Mouse (Mus musculus) urinary bladder, postnatal 36 days (tissue): ENCODE measurements at regions not wholly inside any gene's neighbourhood (a gene's known extent, or its start where the extent isn't known, plus 50 kb on each side); places are given as distances from the start of the nearest gene placed in this dataset.
A peak's percentile ranks its signal among the peaks of the same experiment; 100 is the strongest.
"Not testable (repeated sequence)": the region's sequence is repeated elsewhere in the genome, so short reads cannot be mapped to it uniquely, and the experiment has no call there.

Experiments
- DNase-seq, 2 experiments: peaks; one replicate each; pipeline ENCODE4 v3.0.0; 2022; ENCODE audit warnings: low spot score in 2 of 2, mixed read lengths in 1 of 2

DNA sequence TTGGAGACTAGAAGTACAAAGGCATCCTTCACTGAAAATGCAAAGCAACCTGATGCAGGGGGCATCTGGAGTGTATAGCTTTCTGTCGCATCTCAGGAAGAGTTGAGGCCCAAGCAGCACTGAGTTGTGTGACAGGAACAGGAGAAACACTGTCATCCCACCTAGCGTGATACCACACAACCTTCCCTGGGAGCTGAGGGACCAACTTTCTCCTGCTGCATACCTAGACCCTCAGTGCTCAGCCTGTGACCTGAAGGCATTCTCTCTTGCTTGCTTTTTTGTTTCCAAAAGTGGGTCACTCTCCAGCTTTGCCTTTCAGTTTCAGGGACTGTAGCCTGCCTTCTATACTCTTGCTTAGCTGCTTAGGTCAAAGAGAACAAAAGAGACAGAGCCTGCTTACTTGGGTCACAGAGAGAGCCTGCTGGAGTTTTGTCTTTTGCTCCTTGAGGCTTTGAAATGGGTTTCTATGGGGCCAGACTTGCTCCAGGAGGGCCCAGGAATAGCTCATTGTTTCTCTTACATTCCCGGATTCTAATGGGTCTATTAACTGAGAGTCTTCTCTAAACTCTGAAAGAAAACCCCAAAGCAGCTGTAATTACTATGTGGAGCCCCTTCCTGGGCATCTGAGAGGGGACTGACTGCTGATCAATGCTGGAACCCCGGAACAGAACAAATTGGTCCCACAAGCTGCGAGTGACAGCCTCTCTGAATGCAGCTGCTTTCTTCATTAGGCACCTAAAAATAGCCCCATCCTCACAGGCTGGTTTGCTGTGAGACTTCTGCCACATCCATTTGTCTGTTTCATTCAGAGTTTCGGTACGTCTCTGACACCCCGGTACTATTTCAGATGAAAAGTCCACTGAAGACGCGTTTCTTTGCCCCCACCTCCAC, 73.9 kb upstream of the Atxn1 start:
- DNase-seq = no peak

DNA sequence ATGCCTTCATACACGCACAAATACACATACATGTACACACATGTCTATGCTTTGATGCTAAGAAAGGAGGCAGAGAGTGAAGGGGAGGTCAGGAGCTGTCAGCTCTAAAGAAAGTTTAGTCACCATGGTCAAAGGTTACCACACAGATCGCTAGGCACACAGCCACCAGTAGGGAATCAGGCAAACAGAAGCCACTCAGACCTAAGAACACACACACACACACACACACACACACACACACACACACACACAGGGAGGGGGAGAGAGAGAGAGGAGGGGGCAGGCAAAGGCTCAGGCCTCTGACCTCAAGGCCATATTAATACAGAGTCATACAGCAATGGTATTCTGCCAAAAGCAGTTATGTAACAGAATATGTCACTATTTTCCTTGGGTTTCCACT, 67.5 kb upstream of the Atxn1 start:
- no peak for DNase-seq

GRCm38 (mm10) chr13:46026018-46026417, 61.2 kb upstream of the Atxn1 start:
- DNase-seq = no peak

- DNase-seq = no peak
Observed at GRCm38 (mm10) chr13:46023630-46024041, 58.8 kb upstream of the Atxn1 start.

GRCm38 (mm10) chr13:46023187-46023586, 58.4 kb upstream of the Atxn1 start:
- DNase-seq = peak in 1 of 2 experiments; percentile 45

DNA sequence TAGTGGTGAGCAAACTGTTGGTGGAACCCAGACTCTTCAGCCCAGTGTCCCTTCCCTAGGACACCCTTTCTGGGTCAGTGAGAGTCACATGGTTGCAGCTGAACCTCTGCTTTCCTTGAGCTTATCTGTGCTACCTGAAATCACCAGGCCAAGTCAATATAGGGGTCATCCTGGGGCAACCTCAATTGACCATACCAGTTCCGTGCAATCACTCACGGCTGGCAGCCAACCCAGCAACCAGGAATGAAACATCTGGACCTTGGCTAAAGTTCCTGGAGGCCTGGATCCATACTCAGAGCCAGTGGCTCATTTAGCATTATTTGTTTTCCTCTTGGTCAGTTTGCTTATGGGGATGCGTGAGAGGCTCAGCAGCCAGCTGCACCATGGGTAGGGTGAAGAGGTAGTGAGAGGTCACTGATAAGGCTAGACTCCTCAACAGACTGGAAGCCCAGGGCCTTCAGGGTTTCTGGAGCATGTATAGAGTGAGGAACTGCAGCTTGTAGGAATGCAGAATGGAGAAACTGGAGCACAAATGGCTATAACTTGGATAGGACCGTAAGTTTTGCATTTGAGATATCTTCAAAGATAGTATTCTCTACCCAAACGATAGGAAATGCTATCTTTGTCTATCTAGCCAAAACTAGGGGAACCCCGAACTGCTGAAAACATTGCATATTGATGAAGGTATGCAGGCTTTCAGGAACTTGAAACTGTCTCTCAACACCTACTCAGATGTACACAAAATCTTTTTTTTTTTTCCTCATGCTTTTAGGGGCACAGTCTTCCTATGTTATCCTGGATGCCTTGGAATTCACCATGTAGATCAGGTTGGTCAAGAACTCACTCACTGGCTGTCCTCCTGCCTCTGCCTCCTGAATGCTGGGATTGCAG, 56.4 kb upstream of the Atxn1 start:
- no peak for DNase-seq

GRCm38 (mm10) chr13:46019431-46020166, 54.8 kb upstream of the Atxn1 start:
- no peak for DNase-seq

GRCm38 (mm10) chr13:46018903-46019430, 54.2 kb upstream of the Atxn1 start:
- DNase-seq = no peak

DNA sequence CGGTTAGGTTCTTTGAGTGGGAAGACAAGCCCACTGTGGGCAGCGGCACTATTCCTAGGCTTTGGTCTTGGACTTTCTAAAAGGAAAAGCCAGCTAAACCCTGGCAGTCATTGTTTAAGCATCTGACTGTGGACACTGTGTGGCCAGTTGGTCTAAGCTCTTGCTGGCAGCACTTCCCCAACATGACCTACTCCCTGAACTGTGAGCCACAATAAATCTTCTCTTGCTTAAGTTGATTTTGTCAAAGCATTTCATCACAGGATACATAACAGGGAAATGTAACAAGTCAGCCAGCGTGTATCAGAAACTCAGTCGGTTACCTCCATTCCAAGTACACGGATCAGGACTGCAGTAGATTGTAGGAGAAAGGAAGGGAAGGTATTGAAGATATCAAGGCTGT, 52.9 kb upstream of the Atxn1 start:
- no peak for DNase-seq

DNA sequence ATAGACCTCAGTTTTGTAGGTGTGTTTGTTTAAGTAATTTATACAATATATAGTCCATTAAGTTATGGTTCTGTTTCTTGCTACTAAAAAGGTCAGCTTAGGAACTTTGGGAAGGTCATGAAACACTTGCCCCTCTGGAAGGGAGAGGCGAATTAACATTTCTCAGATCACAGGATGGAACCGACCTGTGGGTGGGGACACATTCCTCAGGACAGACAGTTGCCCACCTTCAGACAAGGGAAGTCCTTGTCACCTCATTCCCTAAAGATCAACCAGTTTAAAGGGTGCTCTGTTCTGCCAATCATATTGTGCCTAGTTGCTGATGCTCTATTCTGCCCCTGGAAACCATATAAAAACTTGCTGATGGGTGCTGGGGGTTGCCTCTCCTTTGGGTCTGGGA, 52.2 kb upstream of the Atxn1 start:
- DNase-seq = not testable (repeated sequence)

DNA sequence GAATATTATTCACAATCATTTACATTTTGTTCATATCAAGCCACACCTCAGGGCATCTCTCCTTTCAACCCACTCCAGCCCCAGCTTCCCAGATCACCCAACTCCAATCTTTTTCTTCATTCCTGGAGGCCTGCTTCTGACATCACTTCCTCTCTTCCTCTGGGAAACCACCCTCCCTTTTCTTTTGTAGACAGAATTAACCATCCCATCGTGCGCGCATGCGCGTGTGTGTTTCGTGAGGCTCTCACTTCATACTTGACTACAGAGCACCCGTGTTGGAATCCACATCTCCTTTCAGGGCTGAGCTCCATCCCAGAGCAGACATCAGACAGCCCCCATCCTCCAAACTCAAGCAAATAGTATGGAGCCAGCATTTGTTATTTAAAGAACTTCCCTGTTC, 50.4 kb upstream of the Atxn1 start:
- no peak for DNase-seq

- no peak for DNase-seq
Observed at GRCm38 (mm10) chr13:46014637-46015036, 49.8 kb upstream of the Atxn1 start.
